Mouse (Mus musculus): ENCODE results near the gene Prr11.

DNA sequence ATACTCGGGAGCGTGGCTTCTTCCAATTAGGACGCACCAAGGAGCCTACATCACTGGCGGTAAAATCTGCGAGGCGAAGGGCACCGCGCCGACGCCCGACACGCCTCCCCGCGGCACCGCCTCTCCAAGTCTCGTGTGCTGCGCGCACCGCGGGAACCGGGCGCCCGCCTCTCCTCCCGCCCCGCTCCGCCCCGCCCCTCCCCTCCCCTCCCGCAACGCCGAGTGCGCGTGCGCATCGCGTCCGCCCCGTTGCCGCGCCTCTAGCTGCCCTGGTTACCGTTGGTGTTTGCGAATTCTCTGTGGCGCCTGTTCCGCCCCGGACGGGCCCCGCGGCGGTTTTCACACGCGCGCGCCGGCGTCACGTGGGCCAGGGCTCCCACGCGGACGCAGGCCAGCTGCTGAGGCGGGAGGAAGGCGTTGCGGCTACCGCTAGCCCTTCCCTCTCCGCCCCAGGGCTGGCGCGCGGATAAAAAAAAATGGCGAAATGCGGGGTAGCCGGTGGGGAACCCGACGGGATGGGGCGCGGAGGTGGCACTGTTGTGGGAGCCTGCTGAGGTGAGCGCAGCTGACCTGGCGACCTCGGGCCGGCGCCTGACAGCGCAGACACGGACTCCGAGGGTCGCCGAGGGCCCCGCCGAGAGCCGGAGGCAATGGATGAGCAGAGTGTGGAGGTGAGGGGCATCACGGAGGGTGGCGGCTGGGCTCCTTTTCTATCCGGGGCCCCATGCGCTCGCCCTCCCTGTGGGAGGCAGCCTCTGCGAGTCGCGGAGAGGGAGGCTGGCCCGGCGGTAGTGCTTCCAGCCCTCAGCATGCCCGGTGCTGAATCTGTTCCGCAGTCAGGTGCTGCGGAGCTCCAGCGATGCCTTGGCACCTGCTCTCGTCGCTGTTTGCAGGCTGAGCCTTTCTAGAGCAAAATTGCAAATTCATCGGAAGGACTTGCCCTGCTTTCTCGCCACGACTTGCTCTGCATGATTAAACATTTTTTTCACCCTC lies 18.6 kb upstream of the Prr11 start, which contains the start of gene Trim37:
- TF ChIP-seq CTCF (IDR thresholded peaks at IDR 0.05; ENCODE audit: low read depth): no peak
- no peak for TF ChIP-seq EP300 (IDR thresholded peaks at IDR 0.05; ENCODE audit: low read depth)

Measured in heart, postnatal 0 days (tissue).